Comparison of ENCODE assay signal across 8 mouse cellular contexts in the genomic region with DNA sequence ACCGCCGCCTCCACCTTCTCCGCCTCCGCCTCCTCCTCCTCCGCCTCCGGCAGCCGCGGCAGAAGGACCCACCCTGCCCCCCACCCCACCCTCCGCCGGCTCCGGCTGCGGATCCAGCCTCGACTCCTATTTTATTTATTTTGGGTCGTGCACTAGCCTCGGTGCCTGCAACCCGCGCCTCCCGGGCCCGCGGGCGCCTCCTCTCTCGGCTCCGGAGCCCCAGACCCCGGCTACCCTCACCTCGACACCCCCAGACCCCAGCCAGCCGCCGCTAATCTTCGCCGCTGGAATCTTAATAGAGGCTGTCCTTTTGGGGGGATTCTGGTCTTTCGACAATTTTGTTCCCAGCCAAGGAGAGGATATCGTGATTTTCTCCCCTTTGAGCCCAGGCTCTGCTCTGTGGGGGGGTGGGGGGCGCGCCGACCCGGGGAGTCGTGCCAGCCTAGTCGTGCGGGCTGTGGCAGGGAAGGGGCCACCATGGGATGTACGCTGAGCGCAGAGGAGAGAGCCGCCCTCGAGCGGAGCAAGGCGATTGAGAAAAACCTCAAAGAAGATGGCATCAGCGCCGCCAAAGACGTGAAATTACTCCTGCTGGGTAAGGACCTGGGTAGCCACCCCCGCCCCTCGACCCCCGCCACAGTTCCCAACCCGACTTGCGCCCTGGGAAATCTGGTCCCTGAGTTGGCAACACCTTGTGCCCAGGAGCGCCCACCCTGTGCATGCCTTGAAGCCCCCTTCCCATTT. TPM values are rescaled to one million over a fixed set of nuclear protein-coding genes. Genes with fewer than 3 reads are reported as not detected.
DNase-seq lines count a peak whose midpoint lies in the region; ATAC-seq and TF ChIP-seq lines count a peak whose summit lies in the region.

No protein-coding gene starts in this region.

- H3K36me3 ChIP-seq in testis, adult 2 months (ENCODE audit: control insufficient read depth, insufficient read depth, low read length), result no peaks in the 10 kb centered on the region
- H3K36me3 ChIP-seq in hindbrain, embryonic 11.5 days (ENCODE audit: control insufficient read depth, insufficient read depth, low read length), result no peaks in the 10 kb centered on the region
- H3K36me3 ChIP-seq in midbrain, embryonic 13.5 days, result no peaks in the 10 kb centered on the region

- no peak for ATAC-seq in hindbrain, embryonic 11.5 days (ENCODE audit: low FRiP score)
- ATAC-seq in midbrain, embryonic 13.5 days, result peak; percentile 21; the same call in 1 of the 2 replicates

- peak overlapping the region; percentile 100 for H3K27ac ChIP-seq in testis, adult 2 months (ENCODE audit: control insufficient read depth, insufficient read depth, low read depth, low read length)
- peak overlapping the region; percentile 91 for H3K27ac ChIP-seq in hindbrain, embryonic 11.5 days (ENCODE audit: low read depth, low read length)
- peak overlapping the region; percentile 95 for H3K27ac ChIP-seq in midbrain, embryonic 13.5 days

- H3K27me3 ChIP-seq in testis, adult 2 months (ENCODE audit: control insufficient read depth, insufficient read depth, low read length), result no peaks in the 10 kb centered on the region
- no peaks in the 10 kb centered on the region; the same call in 1 of the 2 replicates for H3K27me3 ChIP-seq in hindbrain, embryonic 11.5 days (ENCODE audit: control insufficient read depth, insufficient read depth, low read length)
- H3K27me3 ChIP-seq in midbrain, embryonic 13.5 days, result 0 out of 2 replicates have a peak, but pooled peaks cover 4% of the 10 kb centered on the region

- TF ChIP-seq POLR2A in testis, adult 2 months (IDR thresholded peaks at IDR 0.05; ENCODE audit: control insufficient read depth, low read depth, low read length), result peak; percentile 44

- peak; percentile 88 for DNase-seq in heart, adult 11 months
- no peak for DNase-seq in heart, adult 8-10 months (ENCODE audit: low spot score)
- DNase-seq in testis, postnatal 14 days (ENCODE audit: low spot score), result no peak
- peak; percentile 57 for DNase-seq in hindbrain, embryonic 11.5 days (ENCODE audit: low spot score)
- DNase-seq in yolk sac, embryonic 10.5 days (ENCODE audit: low spot score), result no peak
- no peak for DNase-seq in Muller cell, postnatal 12 days (ENCODE audit: inconsistent ontology term)

- H3K9ac ChIP-seq in hindbrain, embryonic 11.5 days (ENCODE audit: low read depth, low read length), result peak overlapping the region; percentile 70
- peak overlapping the region; percentile 97 for H3K9ac ChIP-seq in midbrain, embryonic 13.5 days (replicated peaks)

- H3K4me2 ChIP-seq in hindbrain, embryonic 11.5 days (replicated peaks; ENCODE audit: low read depth, low read length), result peak overlapping the region; percentile 74
- peak overlapping the region; percentile 90 for H3K4me2 ChIP-seq in midbrain, embryonic 13.5 days (replicated peaks)

- TF ChIP-seq CTCF in testis, adult 2 months (IDR thresholded peaks at IDR 0.05; ENCODE audit: control insufficient read depth, insufficient read depth, insufficient replicate concordance, low read depth, low read length), result no peak

- no peaks in the 10 kb centered on the region for H3K9me3 ChIP-seq in hindbrain, embryonic 11.5 days (ENCODE audit: control insufficient read depth, low read length)
- H3K9me3 ChIP-seq in midbrain, embryonic 13.5 days, result no peaks in the 10 kb centered on the region

- H3K4me1 ChIP-seq in testis, adult 2 months (ENCODE audit: control insufficient read depth, insufficient read depth, low read length), result peaks cover 19% of the 10 kb centered on the region
- H3K4me1 ChIP-seq in hindbrain, embryonic 11.5 days (replicated peaks; ENCODE audit: control insufficient read depth, insufficient read depth, low read length), result no peaks in the 10 kb centered on the region; the same call in 1 of the 2 replicates
- peaks cover 44% of the 10 kb centered on the region for H3K4me1 ChIP-seq in midbrain, embryonic 13.5 days (replicated peaks)

- under 1% methylated on average over 41 of the region's 53 CpGs for WGBS in hindbrain, embryonic 11.5 days
- WGBS in midbrain, embryonic 13.5 days, result under 1% methylated on average over 50 of the region's 53 CpGs

- H3K4me3 ChIP-seq in testis, adult 2 months (ENCODE audit: control insufficient read depth, low read depth, low read length), result peak overlapping the region; percentile 88
- H3K4me3 ChIP-seq in hindbrain, embryonic 11.5 days (ENCODE audit: low read depth, low read length), result peak overlapping the region; percentile 68
- peak overlapping the region; percentile 89 for H3K4me3 ChIP-seq in midbrain, embryonic 13.5 days (replicated peaks)

RNA-seq across cellular contexts. Expression of gene Gnao1, which starts 1.3 kb away (rescaled TPM):
- total RNA-seq in heart, adult 8-10 months (2022), result 10 to 100 TPM; 18.5 to 26.9 (median 21.6) TPM
- polyA plus RNA-seq in testis, adult 2 months (2012; rRNA removed), result 27.0 and 28.4 TPM in 2 replicates
- 38.9 and 39.6 TPM in 2 replicates for polyA plus RNA-seq in hindbrain, embryonic 11.5 days (2014; fragmentation: Nextera tagmentation; extraction: Ambion mirVana)
- polyA plus RNA-seq in midbrain, embryonic 13.5 days (2015; fragmentation: Nextera tagmentation; extraction: Ambion mirVana), result 125 and 140 TPM in 2 replicates

Comparison
In these comparisons a context has a peak if more than half of its experiments do, and no peak if none do; other contexts are left out.
1. DNase-seq: peak in heart, adult 11 months (single experiment) and hindbrain, embryonic 11.5 days (single experiment); none in heart, adult 8-10 months (single experiment), testis, postnatal 14 days (single experiment), yolk sac, embryonic 10.5 days (single experiment) and Muller cell, postnatal 12 days (single experiment).
2. Peak in every context shown above with its lines, with median percentiles within 50 percentile points of each other: H3K27ac ChIP-seq and H3K4me3 ChIP-seq.